Comparison of ENCODE assay signal across 8 mouse cellular contexts in genomic region chr9:56634406-56635120, GRCm38 (mm10).
DNase-seq lines count a peak whose midpoint lies in the region; ATAC-seq and TF ChIP-seq lines count a peak whose summit lies in the region.

No protein-coding gene starts in this region.

- H3K9me3 ChIP-seq in heart, embryonic 15.5 days (replicated peaks): no peaks in the 10 kb centered on the region
- no peaks in the 10 kb centered on the region for H3K9me3 ChIP-seq in liver, embryonic 16.5 days (replicated peaks; ENCODE audit: control insufficient read depth, low read length)

- no peak for TF ChIP-seq CTCF in brain, embryonic 14.5 days (IDR thresholded peaks at IDR 0.05; ENCODE audit: borderline replicate concordance, extremely low read depth, insufficient read depth, insufficient read length)

- peak overlapping the region; percentile 98 for H3K4me2 ChIP-seq in heart, embryonic 15.5 days
- H3K4me2 ChIP-seq in liver, embryonic 16.5 days (ENCODE audit: low read depth, low read length): peak overlapping the region; percentile 60

- peaks cover 67% of the 10 kb centered on the region for H3K27me3 ChIP-seq in heart, embryonic 15.5 days
- H3K27me3 ChIP-seq in liver, embryonic 16.5 days (ENCODE audit: control insufficient read depth, insufficient read depth, low read depth, low read length): peaks cover 59% of the 10 kb centered on the region

- no peak for TF ChIP-seq POLR2A in brain, embryonic 14.5 days (IDR thresholded peaks at IDR 0.05; ENCODE audit: borderline replicate concordance, extremely low read depth, insufficient read depth, insufficient read length, poor library complexity, severe bottlenecking)

- H3K27ac ChIP-seq in heart, embryonic 15.5 days: no peak overlapping the region
- H3K27ac ChIP-seq in liver, embryonic 16.5 days (ENCODE audit: low read length): no peak overlapping the region

- H3K9ac ChIP-seq in heart, embryonic 15.5 days: peak overlapping the region; percentile 66
- H3K9ac ChIP-seq in liver, embryonic 16.5 days (ENCODE audit: low read depth, low read length): no peak overlapping the region

- peak; percentile 32 for DNase-seq in embryo, embryonic 9.5 days (ENCODE audit: extremely low spot score)
- DNase-seq in embryo, embryonic 10 days (ENCODE audit: low spot score): no peak
- DNase-seq in brain, embryonic 14.5 days (ENCODE audit: low read depth): peak; percentile 44
- no peak for DNase-seq in thymus, postnatal 10 days (ENCODE audit: low spot score in 2 of 2)

- H3K4me3 ChIP-seq in heart, embryonic 15.5 days: peak overlapping the region; percentile 60
- H3K4me3 ChIP-seq in liver, embryonic 16.5 days (ENCODE audit: low read depth, low read length): peak overlapping the region; percentile 48

- WGBS in heart, embryonic 15.5 days: 4% methylated on average over 25 of the region's 25 CpGs
- WGBS in liver, embryonic 16.5 days (ENCODE audit: insufficient replicate concordance): under 1% methylated on average over 19 of the region's 25 CpGs

- peaks cover 46% of the 10 kb centered on the region for H3K4me1 ChIP-seq in heart, embryonic 15.5 days (replicated peaks)
- H3K4me1 ChIP-seq in liver, embryonic 16.5 days (ENCODE audit: control insufficient read depth, low read depth, low read length): no peaks in the 10 kb centered on the region; the same call in 1 of the 2 replicates

- H3K36me3 ChIP-seq in heart, embryonic 15.5 days: no peaks in the 10 kb centered on the region
- H3K36me3 ChIP-seq in liver, embryonic 16.5 days (ENCODE audit: control insufficient read depth, insufficient read depth): no peaks in the 10 kb centered on the region

- no peak for ATAC-seq in heart, embryonic 15.5 days (replicated peaks; ENCODE audit: insufficient number of reproducible peaks, insufficient read depth, low FRiP score, low read depth)
- ATAC-seq in liver, embryonic 16.5 days (ENCODE audit: low read depth): no peak
- ATAC-seq in erythroblast, adult 5-6 weeks (replicated peaks; ENCODE audit: low FRiP score, poor library complexity, severe bottlenecking): no peak
- ATAC-seq in erythroid progenitor cell, adult 5-6 weeks (replicated peaks; ENCODE audit: low FRiP score, poor library complexity, severe bottlenecking): no peak

Comparison
In these comparisons a context has a peak if more than half of its experiments do, and no peak if none do; other contexts are left out.
1. DNase-seq: peak in embryo, embryonic 9.5 days (single experiment) and brain, embryonic 14.5 days (single experiment); none in embryo, embryonic 10 days (single experiment) and thymus, postnatal 10 days (0 of 2).